Mouse (Mus musculus) ES-CJ7 (cell line): Measurements from ENCODE around the gene Ubl5.
"Not testable (repeated sequence)": the region's sequence is repeated elsewhere in the genome, so short reads cannot be mapped to it uniquely, and the experiment has no call there.

Experiments used
- DNase-seq: peaks from one replicate; pipeline ENCODE4 v3.0.0; 2011; ENCODE audit warnings: low read depth, low spot score

The Ubl5 gene

GRCm38 (mm10) chr9:20657546-20657945, 14.9 kb downstream of the Ubl5 start:
- DNase-seq = no peak

DNA sequence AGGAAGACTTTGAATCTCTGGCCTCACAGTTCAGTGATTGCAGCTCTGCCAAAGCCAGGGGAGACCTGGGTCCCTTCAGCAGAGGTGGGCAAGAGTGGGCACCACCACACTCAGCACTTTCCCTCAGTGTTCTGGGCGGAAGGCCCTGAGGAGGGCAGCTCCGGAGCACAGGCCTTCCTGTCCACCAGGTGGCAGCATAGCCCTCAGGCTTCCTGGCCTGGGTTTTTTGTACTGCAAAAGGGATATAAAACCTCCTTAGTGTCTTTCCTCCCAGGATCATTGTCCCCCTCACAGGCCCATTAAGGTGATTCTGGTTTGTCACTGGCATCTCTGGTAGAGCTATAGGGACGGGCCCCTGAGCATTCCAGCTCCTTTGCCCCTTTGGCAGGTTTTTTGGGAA, 19.6 kb downstream of the Ubl5 start:
- DNase-seq = peak; percentile 44

- DNase-seq = no peak
Observed at GRCm38 (mm10) chr9:20662874-20663273, 20.2 kb downstream of the Ubl5 start.

DNA sequence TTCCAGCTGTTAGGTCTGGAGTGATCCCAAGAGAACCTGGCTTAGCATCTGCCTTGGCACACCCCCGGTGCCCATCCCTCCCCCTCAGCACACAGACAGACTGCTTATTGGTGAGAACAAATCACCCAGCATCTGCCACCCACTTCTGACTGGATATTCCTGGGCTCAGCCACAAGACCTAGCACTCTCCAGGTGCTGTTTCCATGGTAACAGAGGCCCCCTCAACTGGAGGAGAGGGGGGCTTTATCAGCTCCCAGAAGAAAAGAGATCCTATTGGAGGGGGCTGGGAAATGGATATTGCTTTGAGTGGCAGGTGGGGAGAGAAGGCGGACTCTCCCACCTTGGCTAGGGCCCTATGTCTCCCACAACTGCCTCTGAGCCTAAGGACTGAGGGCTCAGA, 21.3 kb downstream of the Ubl5 start:
- no peak for DNase-seq

DNA sequence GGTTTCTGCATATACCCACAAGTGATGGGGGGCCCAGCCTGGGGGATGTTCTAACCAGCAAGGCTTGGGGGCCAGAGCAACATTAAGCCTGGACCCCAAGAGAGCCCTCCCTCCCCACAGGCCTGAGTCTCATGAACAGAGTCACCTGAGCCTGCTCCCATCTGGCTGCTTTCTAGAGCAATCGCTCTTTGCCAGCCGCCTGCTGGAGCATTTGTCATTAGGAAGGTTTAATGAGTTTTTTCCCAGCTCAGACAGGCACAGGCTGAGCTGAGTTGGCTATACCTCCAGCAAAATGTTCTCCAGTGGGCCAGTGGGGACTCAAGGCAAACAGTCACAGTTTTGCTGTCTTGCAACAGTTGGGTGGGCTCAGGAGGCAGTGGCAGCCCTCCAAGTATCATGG, 21.7 kb downstream of the Ubl5 start:
- no peak for DNase-seq

- no peak for DNase-seq
Observed at GRCm38 (mm10) chr9:20664982-20665637, 22.4 kb downstream of the Ubl5 start.

GRCm38 (mm10) chr9:20665925-20666324, 23.2 kb downstream of the Ubl5 start:
- DNase-seq = no peak

DNA sequence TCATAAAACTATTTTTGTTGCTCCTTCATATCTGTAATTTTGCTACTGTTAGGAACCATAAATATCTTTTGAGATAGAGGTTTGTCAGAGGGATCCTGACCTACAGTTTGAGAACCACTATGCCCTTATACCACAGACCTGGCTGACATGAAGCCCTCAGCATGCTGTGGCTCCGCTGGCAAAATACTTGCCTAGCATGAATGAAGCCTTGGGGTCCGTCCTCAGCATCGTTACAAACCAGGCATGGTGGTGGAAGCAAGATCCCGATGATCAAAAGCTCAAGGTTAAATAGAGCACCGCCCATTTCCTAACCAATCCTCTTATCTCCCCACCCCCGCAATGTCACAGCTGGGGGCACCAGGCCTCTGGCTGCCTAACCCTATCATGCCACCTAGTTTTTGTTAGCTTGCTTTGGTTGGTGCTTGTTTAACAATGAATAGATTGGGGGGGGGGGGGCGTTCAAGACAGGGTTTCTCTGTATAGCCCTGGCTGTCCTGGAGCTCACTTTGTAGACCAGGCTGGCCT, 23.9 kb downstream of the Ubl5 start:
- DNase-seq = peak; percentile 55

DNA sequence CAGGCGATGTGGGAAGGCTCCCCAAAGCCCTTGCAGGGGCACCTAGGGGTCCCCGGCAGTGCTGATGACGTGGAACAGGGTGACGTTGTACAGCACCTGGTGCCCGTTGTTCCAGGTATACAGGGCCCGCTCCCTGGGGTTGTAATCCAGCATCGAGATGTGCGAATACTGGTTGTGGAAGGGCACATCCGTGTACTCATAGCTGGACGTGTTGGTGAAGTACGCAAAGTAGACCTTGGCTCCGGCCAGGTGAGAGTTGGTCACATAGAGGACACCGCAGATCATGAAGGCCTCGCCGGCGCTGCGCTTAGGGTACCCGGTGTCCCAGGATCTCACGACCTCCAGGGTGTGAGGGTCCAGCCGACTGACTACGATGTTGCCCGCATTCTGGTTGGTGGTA, 25.4 kb downstream of the Ubl5 start:
- DNase-seq = no peak

- DNase-seq = no peak
Observed at GRCm38 (mm10) chr9:20672047-20672446, 29.4 kb downstream of the Ubl5 start.

DNA sequence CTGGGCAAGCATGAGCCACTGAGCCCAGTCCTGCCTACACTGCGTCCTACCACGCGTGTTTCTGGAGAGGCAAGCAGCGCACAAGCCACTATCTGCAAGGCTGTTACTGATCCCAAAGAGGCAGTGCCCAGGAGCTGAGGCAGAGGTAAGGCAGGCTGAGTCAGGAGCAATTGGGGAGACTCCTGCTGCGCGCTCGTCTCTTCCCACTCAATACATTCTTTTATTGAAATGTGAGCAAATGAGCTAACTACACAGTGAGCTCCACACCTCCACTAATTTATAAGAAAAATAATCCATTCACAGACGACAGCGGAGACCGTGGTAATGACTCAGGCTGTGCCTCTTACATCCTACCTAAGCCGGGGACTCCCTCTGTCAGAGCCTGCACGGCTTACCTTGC, 35.2 kb downstream of the Ubl5 start:
- no peak for DNase-seq

DNA sequence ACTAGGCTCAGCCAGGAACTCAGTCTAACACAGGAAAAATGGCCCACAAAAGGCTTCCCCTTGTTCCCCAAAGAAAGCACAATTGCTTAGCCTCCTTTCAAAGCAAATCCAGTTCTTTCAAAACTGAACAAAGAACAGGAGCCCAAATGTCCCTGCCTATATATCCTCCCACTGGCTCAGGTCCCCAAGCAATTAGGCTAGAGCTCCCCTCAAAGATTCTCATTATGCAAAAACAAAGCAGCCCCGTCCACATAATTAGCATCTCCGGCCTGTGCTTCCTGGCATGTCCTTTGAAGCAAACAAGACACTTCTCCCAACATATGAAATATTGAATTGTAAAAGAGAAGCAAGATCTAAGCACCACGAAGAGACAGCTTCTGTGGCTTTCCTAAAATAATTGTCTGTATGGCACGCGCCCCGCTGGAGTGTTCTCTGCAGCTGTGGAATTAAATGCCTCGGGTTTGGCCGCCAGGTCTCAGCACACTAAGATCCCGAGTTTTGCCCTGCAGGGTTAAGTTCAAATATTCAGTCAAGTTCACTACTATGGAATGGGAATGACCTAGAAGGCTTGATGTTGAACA, 37.8 kb downstream of the Ubl5 start:
- no peak for DNase-seq

DNA sequence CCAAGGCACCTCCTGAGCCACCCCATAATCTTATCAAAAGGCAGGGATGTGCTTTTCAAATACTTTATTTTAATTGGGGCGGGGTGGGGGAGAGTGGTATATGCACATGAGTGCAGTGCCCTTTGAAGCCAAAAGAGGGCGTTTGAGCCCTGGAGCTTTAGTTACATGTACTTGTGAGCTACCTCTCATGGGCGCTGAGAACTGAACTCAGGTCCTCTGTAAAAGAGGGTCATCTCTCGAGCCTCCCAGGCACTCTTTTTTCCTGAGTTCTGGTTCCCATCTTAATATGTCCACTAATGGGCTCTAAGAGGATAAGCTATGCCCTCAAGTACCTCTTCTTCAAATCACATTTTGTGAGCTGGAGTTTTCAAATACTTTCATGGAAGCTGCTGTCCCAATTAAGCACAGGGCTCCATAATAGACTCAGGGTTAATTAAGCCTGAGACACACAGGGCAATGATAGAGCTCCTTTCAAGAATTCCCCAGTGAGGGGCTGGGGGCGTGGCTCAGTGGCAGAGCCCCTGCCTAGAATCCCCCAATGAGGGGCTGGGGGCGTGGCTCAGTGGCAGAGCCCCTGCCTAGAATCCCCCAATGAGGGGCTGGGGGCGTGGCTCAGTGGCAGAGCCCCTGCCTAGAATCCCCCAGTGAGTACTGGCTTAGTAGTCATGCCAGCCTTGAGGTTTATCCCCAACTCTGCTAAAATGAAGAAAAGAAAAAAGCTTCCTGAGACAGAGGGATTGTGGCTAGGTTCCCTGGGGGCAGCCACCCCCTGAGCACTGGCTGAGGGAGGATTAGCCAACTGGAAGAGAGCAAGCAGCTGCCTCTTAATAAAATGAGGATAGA, 39.1 kb downstream of the Ubl5 start:
- DNase-seq = no peak

GRCm38 (mm10) chr9:20682389-20682722, 39.7 kb downstream of the Ubl5 start:
- no peak for DNase-seq

DNA sequence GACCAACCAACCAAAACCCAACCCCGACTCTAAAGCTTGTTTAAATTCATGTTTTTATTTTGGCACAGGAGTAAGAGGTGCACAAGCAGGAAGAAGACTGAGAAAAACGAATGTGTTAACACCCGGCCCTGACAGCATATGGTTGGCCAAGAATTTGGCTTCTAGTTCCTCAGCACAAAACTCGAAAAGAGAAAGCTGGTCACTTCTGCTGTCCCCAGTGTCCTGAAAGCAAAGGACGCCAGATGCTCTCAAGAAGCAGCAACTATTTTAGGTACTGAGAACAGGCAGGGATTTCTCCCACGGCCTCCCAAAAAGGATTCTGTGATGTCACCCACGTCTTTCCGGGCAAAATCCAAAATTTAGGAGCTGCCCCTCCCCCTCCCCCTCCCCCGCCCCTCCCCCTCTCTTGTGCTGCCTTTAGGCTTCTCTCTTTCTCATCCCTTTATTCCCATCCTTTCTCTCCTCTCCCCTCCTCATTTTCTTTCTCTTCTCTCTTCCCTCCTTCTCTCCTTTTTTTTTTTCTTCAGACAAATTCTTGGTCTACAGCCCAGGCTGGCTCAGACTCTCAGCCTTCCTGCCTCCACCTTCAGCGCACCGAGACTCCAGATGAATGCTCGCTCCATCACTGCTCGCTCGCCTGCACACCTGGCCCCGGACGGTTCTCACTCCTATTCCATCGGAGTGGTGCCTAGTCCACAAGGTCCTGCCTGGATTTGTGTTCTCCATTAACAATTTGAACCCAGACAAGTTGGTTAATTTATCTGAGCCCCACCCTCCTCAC, 42.6 kb downstream of the Ubl5 start:
- DNase-seq = no peak

DNA sequence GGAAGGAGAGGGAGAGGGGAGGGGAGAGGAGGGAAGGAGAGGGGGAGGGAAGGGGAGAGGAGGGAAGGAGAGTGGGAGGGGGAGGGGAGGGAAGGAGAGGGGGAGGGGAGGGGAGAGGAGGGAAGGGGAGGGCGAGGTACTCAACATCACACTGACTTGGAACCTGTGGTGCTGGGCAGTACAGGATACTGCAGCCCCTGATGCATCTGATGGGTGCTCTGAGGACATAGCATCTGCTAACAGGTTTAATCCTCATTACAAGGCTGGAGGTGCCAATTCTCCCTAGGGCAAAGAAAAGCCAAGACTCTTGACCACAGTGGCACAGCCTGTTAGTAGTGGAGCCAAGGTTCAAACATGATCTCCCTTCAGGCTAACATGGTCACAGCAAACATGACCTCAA, 46.7 kb downstream of the Ubl5 start:
- DNase-seq = no peak

- no peak for DNase-seq
Observed at GRCm38 (mm10) chr9:20689913-20690312, 47.2 kb downstream of the Ubl5 start.

- not testable (repeated sequence) for DNase-seq
Observed at GRCm38 (mm10) chr9:20690449-20690848, 47.8 kb downstream of the Ubl5 start.

- DNase-seq = no peak
Observed at GRCm38 (mm10) chr9:20692863-20693262, 50.2 kb downstream of the Ubl5 start.

- no peak for DNase-seq
Observed at GRCm38 (mm10) chr9:20694721-20695235, 52.1 kb downstream of the Ubl5 start.

DNA sequence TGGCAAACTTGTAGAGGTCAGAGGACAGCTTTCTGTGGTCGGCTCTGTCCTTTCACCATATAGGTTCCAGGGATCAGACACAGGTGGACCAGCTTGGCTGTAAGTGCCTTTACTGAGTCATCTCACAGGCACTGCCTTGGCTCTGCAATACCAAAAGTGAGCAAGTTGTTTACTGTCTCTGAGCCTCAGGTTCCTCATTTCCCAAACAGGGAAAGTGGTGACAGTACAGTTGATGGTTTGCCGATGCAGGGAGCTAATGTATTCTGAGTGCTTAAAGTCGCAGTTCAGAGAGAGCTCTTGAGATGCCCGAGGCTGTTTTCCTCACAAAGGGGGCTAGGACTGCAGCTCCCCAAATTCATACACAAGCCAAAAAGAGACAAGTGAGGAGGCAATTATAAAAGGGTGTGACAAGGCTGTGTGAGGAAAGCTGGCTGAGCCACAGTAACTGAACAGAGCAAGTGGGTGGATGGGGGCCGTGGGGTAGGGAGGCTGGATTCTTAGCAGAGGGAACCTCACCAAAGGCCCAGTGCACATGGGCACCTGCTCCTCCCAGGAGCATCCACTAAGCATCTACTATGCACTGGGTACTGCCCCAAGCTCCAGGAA, 53.5 kb downstream of the Ubl5 start:
- no peak for DNase-seq
